Mouse (Mus musculus) kidney, adult 11 months (tissue): ENCODE results near the gene Zfp324.

Source experiments
- DNase-seq: peaks from one replicate; pipeline ENCODE4 v3.0.0; 2022

The Zfp324 gene

GRCm38 (mm10) chr7:12970906-12971305 lies 5.3 kb downstream of the Zfp324 start:
- DNase-seq, result no peak

GRCm38 (mm10) chr7:12977682-12978389 lies 12.2 kb downstream of the Zfp324 start, which contains the start of gene Zfp446:
Gene Zfp446, plus strand, starts transcription at chr7:12977848.
- peak; percentile 99 for DNase-seq

- DNase-seq, result no peak
These were observed 13.5 kb downstream of the Zfp324 start for GRCm38 (mm10) chr7:12978931-12979722.

- no peak for DNase-seq
These were observed 14.1 kb downstream of the Zfp324 start for GRCm38 (mm10) chr7:12979776-12980175.

GRCm38 (mm10) chr7:12980291-12980690 lies 14.7 kb downstream of the Zfp324 start:
- no peak for DNase-seq

GRCm38 (mm10) chr7:12985724-12986123 lies 20.1 kb downstream of the Zfp324 start:
- no peak for DNase-seq

- no peak for DNase-seq
These were observed 21.3 kb downstream of the Zfp324 start for GRCm38 (mm10) chr7:12986906-12987305.

GRCm38 (mm10) chr7:12987409-12988189 lies 22.0 kb downstream of the Zfp324 start:
- DNase-seq, result no peak

- no peak for DNase-seq
These were observed 26.6 kb downstream of the Zfp324 start for GRCm38 (mm10) chr7:12992222-12992621.

GRCm38 (mm10) chr7:12993148-12993547 lies 27.5 kb downstream of the Zfp324 start:
- DNase-seq, result no peak

GRCm38 (mm10) chr7:12995862-12996261 lies 30.2 kb downstream of the Zfp324 start:
- no peak for DNase-seq

GRCm38 (mm10) chr7:12997230-12997629 lies 31.6 kb downstream of the Zfp324 start:
- no peak for DNase-seq

- DNase-seq, result no peak
These were observed 32.4 kb downstream of the Zfp324 start, which contains the start of gene Slc27a5 for GRCm38 (mm10) chr7:12998053-12998452. Gene Slc27a5, minus strand, starts transcription at chr7:12998192.

GRCm38 (mm10) chr7:12998851-12999250 lies 33.2 kb downstream of the Zfp324 start, which contains the start of gene Trim28:
Gene Trim28, plus strand, starts transcription at chr7:12999114.
- no peak for DNase-seq

GRCm38 (mm10) chr7:13001584-13001983 lies 35.9 kb downstream of the Zfp324 start:
- no peak for DNase-seq

- DNase-seq, result no peak
These were observed 37.7 kb downstream of the Zfp324 start for GRCm38 (mm10) chr7:13003380-13003779.

- DNase-seq, result no peak
These were observed 40.4 kb downstream of the Zfp324 start for GRCm38 (mm10) chr7:13006011-13006410.

GRCm38 (mm10) chr7:13006531-13006930 lies 40.9 kb downstream of the Zfp324 start:
- no peak for DNase-seq

GRCm38 (mm10) chr7:13007341-13008092 lies 41.9 kb downstream of the Zfp324 start:
- no peak for DNase-seq

- peak; percentile 95 for DNase-seq
These were observed 43.7 kb downstream of the Zfp324 start for GRCm38 (mm10) chr7:13009143-13010004.
